Mouse (Mus musculus): ENCODE results near the gene Ptpn20. TPM values are rescaled to one million over a fixed set of nuclear protein-coding genes. Genes with fewer than 3 reads are reported as not detected.

Ptpn20 gene
- polyA plus RNA-seq (2011; ENCODE audit: insufficient read length, low read depth, missing spikeins) = not detected in 2 replicates

DNA sequence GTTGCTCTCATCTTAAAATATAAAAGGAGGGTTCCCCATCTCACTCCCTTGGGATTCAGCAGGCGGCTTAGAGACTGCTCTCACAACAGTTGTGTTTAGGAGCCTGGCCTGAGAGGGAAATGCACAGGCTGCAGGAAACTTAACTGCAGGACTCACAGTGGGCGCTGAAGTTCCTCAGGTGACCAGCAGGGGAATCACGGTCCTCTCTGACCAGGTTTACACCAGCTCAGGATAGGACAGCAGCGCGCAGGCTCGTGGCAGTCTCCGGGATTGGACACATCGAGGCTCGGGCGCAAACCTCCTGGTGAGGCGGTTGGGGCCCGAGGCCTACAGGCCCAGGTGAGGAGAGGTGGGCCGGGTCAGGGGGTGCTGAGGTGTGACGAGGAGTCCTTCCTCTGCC lies at the start of gene Ptpn20:
Gene Ptpn20 (plus strand): TSS at position 257 of the 400 bp plus-strand sequence.
- H3K4me1 ChIP-seq (ENCODE audit: control insufficient read depth, insufficient read depth, low read length) = no peaks in the 10 kb centered on the region
- no peak for TF ChIP-seq CTCF (IDR thresholded peaks at IDR 0.05; ENCODE audit: borderline replicate concordance, insufficient read depth, low read length)
- TF ChIP-seq POLR2A (IDR thresholded peaks at IDR 0.05; ENCODE audit: low read depth, low read length) = no peak
- no peak within 1 kb of the TSS for H3K27ac ChIP-seq (ENCODE audit: insufficient read depth, low read length)
- no peak within 1 kb of the TSS for H3K4me3 ChIP-seq (ENCODE audit: insufficient read depth, low read length)

- H3K4me1 ChIP-seq (ENCODE audit: control insufficient read depth, insufficient read depth, low read length) = no peaks in the 10 kb centered on the region
- no peak overlapping the region for H3K27ac ChIP-seq (ENCODE audit: insufficient read depth, low read length)
- no peak for TF ChIP-seq POLR2A (IDR thresholded peaks at IDR 0.05; ENCODE audit: low read depth, low read length)
- H3K4me3 ChIP-seq (ENCODE audit: insufficient read depth, low read length) = no peak overlapping the region
Observed at GRCm38 (mm10) chr14:33539559-33540167, 49.3 kb upstream of the Ptpn20 start.

DNA sequence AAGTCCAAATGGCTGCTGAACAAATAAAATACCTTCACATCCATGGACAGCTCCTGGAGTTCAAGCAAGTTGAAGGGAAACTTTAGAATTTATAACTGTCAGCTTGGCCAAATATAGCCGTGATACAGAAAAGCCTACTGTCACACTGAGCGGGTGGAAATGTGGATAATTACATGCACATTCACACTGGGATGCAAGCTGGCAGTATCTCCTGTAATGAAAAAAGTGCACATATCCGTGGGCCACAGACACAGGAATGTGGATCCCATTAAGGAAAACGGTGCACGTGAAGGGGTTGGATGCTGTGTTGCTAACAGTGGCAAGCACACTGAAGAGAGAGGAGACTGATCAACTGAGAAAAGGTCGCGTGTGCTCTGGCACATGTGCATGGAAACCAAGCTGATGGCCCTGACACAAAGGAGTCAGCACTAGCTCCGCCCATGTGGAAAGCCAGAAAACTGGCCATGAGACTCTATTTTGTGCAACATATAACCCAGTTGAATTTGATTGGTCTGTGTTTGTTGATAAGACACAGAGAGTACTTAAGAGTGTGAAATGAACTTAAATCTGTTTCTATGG lies 43.4 kb upstream of the Ptpn20 start:
- no peak overlapping the region for H3K4me3 ChIP-seq (ENCODE audit: insufficient read depth, low read length)
- H3K4me1 ChIP-seq (ENCODE audit: control insufficient read depth, insufficient read depth, low read length) = no peaks in the 10 kb centered on the region
- H3K27ac ChIP-seq (ENCODE audit: insufficient read depth, low read length) = no peak overlapping the region
- TF ChIP-seq CTCF (IDR thresholded peaks at IDR 0.05; ENCODE audit: borderline replicate concordance, insufficient read depth, low read length) (no peak), POLR2A (IDR thresholded peaks at IDR 0.05; ENCODE audit: low read depth, low read length) (no peak)

DNA sequence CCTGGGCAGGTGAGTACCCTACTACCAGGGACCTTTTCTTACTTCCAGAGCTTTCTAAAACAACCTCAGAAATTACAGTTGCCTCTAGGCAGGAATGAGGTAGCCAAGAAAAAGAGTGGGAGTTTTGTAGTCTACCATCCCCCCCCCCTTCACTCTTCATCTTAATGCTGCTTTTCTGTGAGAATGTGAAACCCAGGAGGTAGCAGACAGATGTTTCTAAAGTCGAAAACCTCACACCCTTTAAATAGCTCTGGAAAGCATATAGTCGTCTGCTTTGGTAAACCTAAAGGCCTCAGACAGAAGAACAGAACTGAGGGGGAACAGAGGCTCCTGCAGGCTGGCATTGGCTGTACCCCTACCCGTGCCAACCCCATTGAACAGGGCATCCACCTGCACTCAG lies 40.4 kb upstream of the Ptpn20 start:
- H3K4me3 ChIP-seq (ENCODE audit: insufficient read depth, low read length) = no peak overlapping the region
- no peaks in the 10 kb centered on the region for H3K4me1 ChIP-seq (ENCODE audit: control insufficient read depth, insufficient read depth, low read length)
- TF ChIP-seq POLR2A (IDR thresholded peaks at IDR 0.05; ENCODE audit: low read depth, low read length) = no peak
- TF ChIP-seq CTCF (IDR thresholded peaks at IDR 0.05; ENCODE audit: borderline replicate concordance, insufficient read depth, low read length) = no peak
- no peak overlapping the region for H3K27ac ChIP-seq (ENCODE audit: insufficient read depth, low read length)

GRCm38 (mm10) chr14:33549856-33550255 lies 39.2 kb upstream of the Ptpn20 start:
- Histone ChIP-seq H3K4me1 (ENCODE audit: control insufficient read depth, insufficient read depth, low read length) (no peaks in the 10 kb centered on the region), H3K27ac (ENCODE audit: insufficient read depth, low read length) (no peak overlapping the region), H3K4me3 (ENCODE audit: insufficient read depth, low read length) (no peak overlapping the region)
- no peak for TF ChIP-seq CTCF (IDR thresholded peaks at IDR 0.05; ENCODE audit: borderline replicate concordance, insufficient read depth, low read length)
- no peak for TF ChIP-seq POLR2A (IDR thresholded peaks at IDR 0.05; ENCODE audit: low read depth, low read length)

DNA sequence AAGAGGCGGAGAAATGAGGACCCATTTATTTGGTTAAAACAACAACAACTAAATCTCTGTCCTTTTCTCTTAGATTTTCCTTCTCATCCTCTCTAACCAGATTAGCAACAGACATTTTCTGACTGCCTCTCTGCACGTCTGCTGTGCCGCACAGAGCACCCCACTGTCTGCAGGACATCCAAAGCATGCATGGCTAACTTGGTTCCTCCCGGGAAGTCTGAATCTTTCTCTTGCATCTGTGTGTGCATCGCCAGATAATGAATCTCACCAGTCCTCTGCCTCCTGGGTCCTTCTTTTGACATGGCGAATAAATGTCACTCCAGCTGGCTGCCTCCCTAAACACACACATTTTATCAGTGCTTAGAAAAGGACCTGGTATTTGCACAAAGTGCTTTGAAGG lies 18.3 kb upstream of the Ptpn20 start:
- TF ChIP-seq POLR2A (IDR thresholded peaks at IDR 0.05; ENCODE audit: low read depth, low read length) (no peak), CTCF (IDR thresholded peaks at IDR 0.05; ENCODE audit: borderline replicate concordance, insufficient read depth, low read length) (no peak)
- Histone ChIP-seq H3K27ac (ENCODE audit: insufficient read depth, low read length) (no peak overlapping the region), H3K4me3 (ENCODE audit: insufficient read depth, low read length) (no peak overlapping the region), H3K4me1 (ENCODE audit: control insufficient read depth, insufficient read depth, low read length) (no peaks in the 10 kb centered on the region)

GRCm38 (mm10) chr14:33573643-33574042 lies 15.4 kb upstream of the Ptpn20 start:
- no peak overlapping the region for H3K4me3 ChIP-seq (ENCODE audit: insufficient read depth, low read length)
- TF ChIP-seq POLR2A (IDR thresholded peaks at IDR 0.05; ENCODE audit: low read depth, low read length) = no peak
- TF ChIP-seq CTCF (IDR thresholded peaks at IDR 0.05; ENCODE audit: borderline replicate concordance, insufficient read depth, low read length) = no peak
- H3K4me1 ChIP-seq (ENCODE audit: control insufficient read depth, insufficient read depth, low read length) = no peaks in the 10 kb centered on the region
- H3K27ac ChIP-seq (ENCODE audit: insufficient read depth, low read length) = no peak overlapping the region

DNA sequence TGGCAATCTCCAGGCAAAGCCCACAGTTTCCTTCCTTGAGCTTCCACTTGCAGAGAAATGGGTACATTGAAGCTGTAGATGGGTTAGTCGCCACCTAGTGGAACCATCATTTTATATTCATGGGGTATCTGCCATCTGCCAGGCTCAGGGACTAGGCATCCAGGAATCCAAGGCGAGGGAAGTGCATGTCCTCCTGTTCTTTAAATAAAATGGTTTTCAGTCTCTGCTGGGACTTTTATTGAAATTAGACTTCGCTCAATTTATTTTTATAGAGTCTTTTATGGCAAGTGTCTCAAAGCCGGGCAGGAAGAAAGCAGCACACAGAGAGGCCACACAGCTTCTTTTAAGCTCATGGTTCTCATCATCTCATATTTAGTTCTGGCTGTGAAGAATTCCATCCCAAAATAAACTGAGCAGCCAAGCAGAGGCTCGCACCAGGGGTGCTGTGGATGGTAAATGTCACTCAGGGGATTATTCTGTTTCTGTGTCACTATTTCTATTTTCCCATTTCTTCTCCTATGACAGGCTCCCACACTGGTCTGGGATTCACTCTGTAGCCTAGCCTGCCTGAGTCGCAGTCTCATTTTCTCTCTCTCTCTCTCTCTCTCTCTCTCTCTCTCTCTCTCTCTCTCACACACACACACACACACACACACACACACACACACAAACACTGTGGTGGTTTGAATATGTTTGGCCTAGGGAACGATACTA lies 9.1 kb upstream of the Ptpn20 start:
- H3K4me3 ChIP-seq (ENCODE audit: insufficient read depth, low read length) = no peak overlapping the region
- TF ChIP-seq POLR2A (IDR thresholded peaks at IDR 0.05; ENCODE audit: low read depth, low read length) = no peak
- no peak for TF ChIP-seq CTCF (IDR thresholded peaks at IDR 0.05; ENCODE audit: borderline replicate concordance, insufficient read depth, low read length)
- no peaks in the 10 kb centered on the region for H3K4me1 ChIP-seq (ENCODE audit: control insufficient read depth, insufficient read depth, low read length)
- H3K27ac ChIP-seq (ENCODE audit: insufficient read depth, low read length) = no peak overlapping the region

- TF ChIP-seq CTCF (IDR thresholded peaks at IDR 0.05; ENCODE audit: borderline replicate concordance, insufficient read depth, low read length) (no peak), POLR2A (IDR thresholded peaks at IDR 0.05; ENCODE audit: low read depth, low read length) (no peak)
- H3K27ac ChIP-seq (ENCODE audit: insufficient read depth, low read length) = no peak overlapping the region
- no peaks in the 10 kb centered on the region for H3K4me1 ChIP-seq (ENCODE audit: control insufficient read depth, insufficient read depth, low read length)
- H3K4me3 ChIP-seq (ENCODE audit: insufficient read depth, low read length) = no peak overlapping the region
Observed at GRCm38 (mm10) chr14:33598376-33599130, 9.5 kb downstream of the Ptpn20 start.

All from embryonic fibroblast, embryonic 13.5 days (primary cell).